Mouse (Mus musculus) small intestine, adult 2 months (tissue): ENCODE measurements at regions not wholly inside any gene's neighbourhood (a gene's known extent, or its start where the extent isn't known, plus 50 kb on each side); places are given as distances from the start of the nearest gene placed in this dataset.
A peak's percentile ranks its signal among the peaks of the same experiment; 100 is the strongest.

Experiments used
- H3K27ac ChIP-seq: fragments of 200-500 bp; 2 replicates; pipeline ENCODE4 v1.5.1; 2012; ENCODE audit warnings: low read depth, low read length, control low read depth, inconsistent platforms; ENCODE audit not compliant: insufficient read depth
- H3K27me3 ChIP-seq: fragments of 200-500 bp; 2 replicates; pipeline ENCODE4 v1.6.1; 2012; ENCODE audit warnings: mild to moderate bottlenecking, moderate library complexity, low read length, inconsistent platforms; ENCODE audit not compliant: control insufficient read depth, insufficient read depth
- H3K36me3 ChIP-seq: fragments of 200-500 bp; 2 replicates; pipeline ENCODE4 v1.6.1; 2012; ENCODE audit warnings: mild to moderate bottlenecking, low read length, control low read depth, inconsistent platforms; ENCODE audit not compliant: control insufficient read depth, insufficient read depth
- H3K4me1 ChIP-seq: fragments of 200-500 bp; 2 replicates; pipeline ENCODE4 v1.6.1; 2012; ENCODE audit warnings: low read length, inconsistent platforms, mixed read lengths; ENCODE audit not compliant: control insufficient read depth, insufficient read depth, insufficient read length
- H3K4me3 ChIP-seq: fragments of 200-500 bp; 2 replicates; pipeline ENCODE4 v1.5.1; 2012; ENCODE audit warnings: low read depth, mild to moderate bottlenecking, control low read depth, inconsistent platforms, low read length, moderate library complexity
- CTCF ChIP-seq: fragments of 200-500 bp; IDR thresholded peaks from 2 replicates; pipeline ENCODE4 v1.5.1; 2012; ENCODE audit warnings: low read depth, mild to moderate bottlenecking, control low read depth, inconsistent platforms, low read length, moderate library complexity, mixed read lengths; ENCODE audit not compliant: insufficient replicate concordance, insufficient read length; ENCODE audit errors: extremely low read depth
- POLR2A ChIP-seq: fragments of 200-500 bp; IDR thresholded peaks from 2 replicates; pipeline ENCODE4 v1.6.1; 2012; ENCODE audit warnings: low read depth, mild to moderate bottlenecking, control low read depth, inconsistent platforms, low read length, moderate library complexity
- WGBS: fragments of 180-500 bp; shearing (Covaris S2); methylation state at CpG from one replicate; pipeline ENCODE4 v1.1.7; 2018; 5-methylcytosine and 5-hydroxymethylcytosine counted together

GRCm38 (mm10) chr16:95929700-95930435 lies 60.9 kb downstream of the Psmg1 start:
- Histone ChIP-seq H3K27ac (no peak overlapping the region), H3K4me3 (no peak overlapping the region)
- WGBS = 72% methylated on average over 14 of the region's 14 CpGs

GRCm38 (mm10) chr16:95928290-95929260 lies 62.2 kb downstream of the Psmg1 start:
- Histone ChIP-seq H3K4me3 (no peak overlapping the region), H3K27ac (peak overlapping the region; percentile 23; the same call in 1 of the 2 replicates), H3K27me3 (no peaks in the 10 kb centered on the region), H3K4me1 (peaks cover 21% of the 10 kb centered on the region; the same call in 1 of the 2 replicates), H3K36me3 (no peaks in the 10 kb centered on the region)
- WGBS = 29% methylated on average over 18 of the region's 18 CpGs
- TF ChIP-seq POLR2A = no peak
- no peak for TF ChIP-seq CTCF

More at GRCm38 (mm10) chr16:95929700-95930435, 60.9 kb downstream of the Psmg1 start:
- Histone ChIP-seq H3K36me3 (no peaks in the 10 kb centered on the region), H3K4me1 (peaks cover 15% of the 10 kb centered on the region; the same call in 1 of the 2 replicates), H3K27me3 (no peaks in the 10 kb centered on the region)
- no peak for TF ChIP-seq CTCF
- no peak for TF ChIP-seq POLR2A

- no peaks in the 10 kb centered on the region for H3K27me3 ChIP-seq
- TF ChIP-seq CTCF (no peak), POLR2A (no peak)
- H3K27ac ChIP-seq = peak overlapping the region; percentile 54
- H3K4me1 ChIP-seq = peaks cover 21% of the 10 kb centered on the region; the same call in 1 of the 2 replicates
- WGBS = 23% methylated on average over 6 of the region's 6 CpGs
- H3K36me3 ChIP-seq = no peaks in the 10 kb centered on the region
- no peak overlapping the region for H3K4me3 ChIP-seq
These were observed 64.2 kb downstream of the Psmg1 start for GRCm38 (mm10) chr16:95926558-95926957.

GRCm38 (mm10) chr16:95924716-95925115 lies 66.0 kb downstream of the Psmg1 start:
- WGBS = 32% methylated on average over 8 of the region's 8 CpGs
- H3K27me3 ChIP-seq = no peaks in the 10 kb centered on the region
- no peak overlapping the region for H3K4me3 ChIP-seq
- H3K27ac ChIP-seq = no peak overlapping the region
- TF ChIP-seq CTCF (no peak), POLR2A (no peak)
- H3K36me3 ChIP-seq = no peaks in the 10 kb centered on the region
- H3K4me1 ChIP-seq = peaks cover 18% of the 10 kb centered on the region; the same call in 1 of the 2 replicates

GRCm38 (mm10) chr16:95923991-95924390 lies 66.8 kb downstream of the Psmg1 start:
- TF ChIP-seq POLR2A (no peak), CTCF (no peak)
- Histone ChIP-seq H3K36me3 (no peaks in the 10 kb centered on the region), H3K27ac (no peak overlapping the region), H3K4me3 (no peak overlapping the region), H3K4me1 (peaks cover 17% of the 10 kb centered on the region; the same call in 1 of the 2 replicates), H3K27me3 (no peaks in the 10 kb centered on the region)
- 56% methylated on average over 7 of the region's 7 CpGs for WGBS

GRCm38 (mm10) chr16:95922369-95922934 lies 68.3 kb downstream of the Psmg1 start:
- H3K27ac ChIP-seq = no peak overlapping the region
- H3K27me3 ChIP-seq = no peaks in the 10 kb centered on the region
- TF ChIP-seq POLR2A (no peak), CTCF (no peak)
- 89% methylated on average over 9 of the region's 9 CpGs for WGBS
- H3K36me3 ChIP-seq = no peaks in the 10 kb centered on the region
- H3K4me3 ChIP-seq = no peak overlapping the region
- peaks cover 12% of the 10 kb centered on the region; the same call in 1 of the 2 replicates for H3K4me1 ChIP-seq

- WGBS = 85% methylated on average over 4 of the region's 4 CpGs
- no peak overlapping the region for H3K27ac ChIP-seq
These were observed 69.6 kb downstream of the Psmg1 start for GRCm38 (mm10) chr16:95921169-95921568.

More at GRCm38 (mm10) chr16:95921169-95921568, 69.6 kb downstream of the Psmg1 start:
- no peaks in the 10 kb centered on the region for H3K36me3 ChIP-seq
- H3K27me3 ChIP-seq = no peaks in the 10 kb centered on the region
- no peak for TF ChIP-seq CTCF
- no peak for TF ChIP-seq POLR2A
- H3K4me1 ChIP-seq = peaks cover 6% of the 10 kb centered on the region; the same call in 1 of the 2 replicates
- H3K4me3 ChIP-seq = no peak overlapping the region
